Mouse (Mus musculus): ENCODE measurements around the gene Camkmt.

The Camkmt gene

DNA sequence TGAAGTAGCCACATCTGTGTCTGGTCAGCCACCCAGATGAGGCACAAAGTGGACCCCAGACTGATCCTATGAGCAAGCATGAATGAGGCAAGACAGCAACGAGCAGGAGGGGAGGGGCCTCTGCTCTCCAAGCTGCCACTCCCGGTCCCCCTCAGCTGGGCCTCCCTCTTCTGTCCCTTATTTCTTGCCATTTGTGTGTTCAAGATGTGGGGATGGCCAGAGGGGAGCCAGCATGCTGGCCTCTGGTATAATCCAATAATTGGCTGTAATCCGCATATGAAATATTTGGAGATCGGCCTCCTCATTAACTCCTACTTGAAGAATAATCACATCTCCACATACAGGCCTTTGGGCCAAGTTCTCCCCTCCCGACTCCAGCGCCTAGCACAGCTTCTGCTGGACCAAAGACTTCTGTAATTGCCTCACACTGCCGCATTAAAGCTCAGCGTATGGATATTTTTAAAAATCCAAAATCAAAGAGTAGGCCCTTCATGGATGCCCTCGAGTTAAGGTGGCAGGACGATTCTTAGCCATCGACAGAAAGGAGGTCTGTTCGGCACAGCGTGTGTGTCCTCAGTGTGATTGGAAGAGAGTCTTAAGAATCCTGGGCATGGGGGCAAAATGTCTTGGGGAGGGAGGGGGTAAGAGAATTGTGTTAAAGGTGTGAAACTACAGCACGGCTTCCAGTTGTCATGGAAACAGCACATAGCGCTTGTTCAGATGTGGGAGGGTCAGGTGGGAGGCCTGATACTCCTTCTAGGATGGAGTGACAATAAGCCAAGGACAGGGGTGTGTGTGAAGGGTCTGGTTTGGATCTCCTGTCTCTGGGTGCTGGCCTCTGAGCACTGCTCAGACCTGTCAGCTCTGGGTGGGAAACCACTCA lies 416.1 kb downstream of the Camkmt start:
- no peak for DNase-seq

DNA sequence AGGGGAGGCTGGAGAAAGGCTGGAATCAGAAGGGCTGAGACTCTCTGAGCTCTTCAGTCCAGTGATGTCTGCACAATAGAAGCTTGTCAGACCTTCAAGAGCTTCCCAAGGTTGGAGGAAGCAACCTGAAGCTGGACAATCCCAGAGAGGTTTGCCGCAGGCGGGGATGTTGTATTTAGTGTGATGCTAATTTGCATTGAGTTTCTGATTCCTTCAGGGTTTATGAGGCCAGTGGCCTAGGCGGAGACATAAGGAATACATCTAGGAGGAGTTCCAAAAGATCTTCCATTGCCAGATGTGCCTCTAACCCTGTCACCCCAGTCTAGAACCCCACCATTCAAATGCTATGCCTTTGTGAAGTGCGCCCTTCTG lies 416.7 kb downstream of the Camkmt start:
- DNase-seq = no peak
